Mouse (Mus musculus): ENCODE results near the gene Fam193b.

The Fam193b gene

GRCm38 (mm10) chr13:55527834-55528772, 42.8 kb downstream of the Fam193b start:
- in situ Hi-C loops (cut with MseI, MboI), result no loop called here

DNA sequence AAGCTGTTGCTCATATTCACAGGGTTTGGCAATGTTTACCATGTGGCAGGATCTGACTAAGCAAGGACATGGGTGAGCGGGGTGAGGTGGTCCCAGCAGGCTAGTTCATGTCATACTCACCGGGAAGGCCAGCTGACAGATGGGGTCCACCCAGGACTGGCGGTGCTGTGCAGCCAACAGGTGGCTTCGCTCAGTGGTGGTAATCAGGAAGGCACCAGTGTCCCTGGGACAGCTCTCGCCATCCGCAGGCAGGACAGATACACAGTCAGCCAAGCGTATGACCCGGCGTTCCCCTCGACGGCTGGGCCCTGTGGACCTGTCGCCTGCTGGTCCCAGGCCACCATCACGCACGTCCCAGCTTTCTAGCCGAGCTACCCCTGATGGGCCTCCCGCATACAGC, 43.7 kb downstream of the Fam193b start:
- in situ Hi-C loops (cut with MseI, MboI), result no loop called here

DNA sequence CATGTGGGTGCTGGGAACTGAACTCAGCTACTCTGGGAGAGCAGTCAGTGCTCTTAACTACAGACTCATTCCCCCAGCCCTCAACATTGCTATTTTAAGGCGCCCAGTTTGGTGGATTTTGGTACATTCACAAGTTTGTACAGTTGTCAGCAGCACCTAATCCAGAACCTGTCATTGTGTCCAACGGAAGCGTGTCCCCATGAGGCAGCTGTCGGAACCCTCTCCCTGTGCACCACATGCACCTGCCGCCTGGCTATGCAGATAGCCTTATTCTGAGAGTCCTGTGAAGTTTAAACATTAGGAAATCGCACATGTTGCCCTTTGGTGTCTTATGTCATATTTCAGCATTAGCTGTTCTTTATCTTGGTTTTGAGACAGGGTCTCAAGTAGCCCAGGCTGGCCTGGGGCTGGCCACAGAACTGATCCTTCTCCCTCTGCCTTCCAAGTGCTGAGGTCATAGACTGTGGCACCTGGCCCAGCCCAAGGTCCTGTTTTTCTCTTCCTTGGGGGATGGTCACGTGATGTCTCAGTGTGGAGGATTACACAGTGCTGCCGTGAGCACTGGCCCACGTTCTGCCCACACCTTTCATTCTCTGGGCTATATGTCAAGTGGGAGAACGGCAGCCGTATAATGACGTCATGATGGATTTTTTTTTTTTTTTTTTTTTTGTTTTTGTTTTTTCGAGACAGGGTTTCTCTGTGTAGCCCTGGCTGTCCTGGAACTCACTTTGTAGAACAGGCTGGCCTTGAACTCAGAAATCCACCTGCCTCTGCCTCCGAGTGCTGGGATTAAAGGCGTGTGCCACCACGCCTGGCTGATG, 45.0 kb downstream of the Fam193b start:
- in situ Hi-C loops (cut with MseI, MboI), result no loop called here

DNA sequence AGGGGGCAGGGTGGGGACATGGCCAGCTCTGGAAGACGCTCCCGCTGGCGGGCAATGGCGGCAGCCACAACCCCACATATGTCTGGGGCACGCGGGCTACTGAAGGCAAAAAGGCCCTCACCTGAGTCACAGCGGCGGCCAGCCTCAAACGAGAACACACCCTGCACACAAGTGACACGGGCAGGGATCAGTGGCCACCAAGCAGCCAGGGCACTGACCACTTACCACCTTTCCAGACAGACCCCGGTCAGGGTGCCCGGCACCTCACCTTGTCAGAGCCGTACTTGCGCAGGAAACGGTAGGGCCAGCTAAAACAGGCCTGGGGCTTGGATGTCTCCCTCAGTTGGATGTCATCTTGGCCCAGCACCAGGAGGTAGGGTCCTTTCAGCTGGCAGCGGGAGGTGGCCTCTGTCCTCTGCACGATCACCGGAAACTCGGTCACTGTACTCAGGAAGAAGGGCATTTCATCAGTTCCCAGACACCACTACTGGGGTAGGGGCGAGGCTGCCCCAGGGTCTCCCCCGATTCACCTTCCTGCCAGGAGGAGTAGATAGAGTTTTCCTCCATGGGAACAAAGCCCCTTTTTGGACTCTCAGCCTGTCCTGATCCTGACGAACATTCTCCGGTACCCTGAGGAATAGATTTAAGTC, 46.8 kb downstream of the Fam193b start:
- in situ Hi-C loops (cut with MseI, MboI), result loop anchor here in 1 of 2 experiments (5.0 kb wide), 1 partner anchor 47 kb away; no protein-coding TSS in a partner anchor

DNA sequence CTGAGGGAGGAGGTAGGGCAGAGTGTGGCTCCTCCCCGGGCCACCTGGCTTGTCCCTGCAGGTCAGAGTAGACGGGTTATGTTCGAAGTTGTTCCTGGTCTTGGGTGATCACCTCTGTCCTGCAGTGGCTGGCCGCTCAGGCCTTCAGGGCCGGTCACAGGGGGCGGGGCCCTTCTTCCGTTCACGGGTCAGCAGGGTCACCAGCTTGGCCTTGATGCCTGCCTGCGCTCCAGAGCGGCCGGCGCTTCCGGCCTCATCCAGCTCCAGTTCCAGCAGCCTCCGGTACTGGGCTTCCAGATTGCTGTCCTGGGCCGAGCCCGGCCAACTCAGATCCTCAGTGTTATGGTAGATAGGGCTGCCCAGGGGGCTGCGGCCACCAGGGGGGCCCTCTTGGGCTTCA, 47.6 kb downstream of the Fam193b start:
- in situ Hi-C loops (cut with MseI, MboI), result loop anchor here in 1 of 2 experiments (5.0 kb wide), 1 partner anchor 46 kb away; no protein-coding TSS in a partner anchor

GRCm38 (mm10) chr13:55522730-55523129, 48.2 kb downstream of the Fam193b start:
- in situ Hi-C loops (cut with MseI, MboI), result loop anchor here in 1 of 2 experiments (5.0 kb wide), 1 partner anchor 45 kb away; no protein-coding TSS in a partner anchor

- in situ Hi-C loops (cut with MseI, MboI), result loop anchor here (5.0 kb wide), 1 partner anchor 42 kb away; no protein-coding TSS in a partner anchor
Observed at GRCm38 (mm10) chr13:55519606-55520005, 51.3 kb downstream of the Fam193b start.

- in situ Hi-C loops (cut with MseI, MboI), result loop anchor here in 1 of 2 experiments (5.0 kb wide), 1 partner anchor 40 kb away; no protein-coding TSS in a partner anchor
Observed at GRCm38 (mm10) chr13:55516955-55517354, 54.0 kb downstream of the Fam193b start.

DNA sequence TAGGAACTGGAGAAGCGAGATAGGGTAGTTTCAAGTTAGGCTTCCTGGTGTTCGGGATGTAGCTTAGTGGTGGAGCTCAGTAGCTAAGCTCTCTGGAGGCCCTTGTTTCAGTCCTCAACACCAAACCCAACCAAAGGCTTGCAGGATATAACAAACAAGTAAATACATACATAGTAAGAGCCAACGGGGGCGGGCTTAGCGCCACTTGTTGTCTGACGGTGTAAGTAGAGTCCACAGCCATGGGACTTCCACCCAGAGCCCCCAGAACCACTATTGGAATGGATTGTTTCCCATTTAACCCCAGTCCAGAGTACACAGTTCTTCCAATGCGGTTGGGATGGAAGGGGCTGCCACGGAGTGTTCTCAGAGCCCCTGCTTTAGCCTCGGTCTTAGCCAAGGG, 57.1 kb downstream of the Fam193b start:
- in situ Hi-C loops (cut with MseI, MboI), result no loop called here

GRCm38 (mm10) chr13:55513111-55513748, 57.7 kb downstream of the Fam193b start, which contains the start of gene Pdlim7:
Pdlim7 (minus strand) TSS chr13:55513676.
- in situ Hi-C loops (cut with MseI, MboI), result no loop called here

DNA sequence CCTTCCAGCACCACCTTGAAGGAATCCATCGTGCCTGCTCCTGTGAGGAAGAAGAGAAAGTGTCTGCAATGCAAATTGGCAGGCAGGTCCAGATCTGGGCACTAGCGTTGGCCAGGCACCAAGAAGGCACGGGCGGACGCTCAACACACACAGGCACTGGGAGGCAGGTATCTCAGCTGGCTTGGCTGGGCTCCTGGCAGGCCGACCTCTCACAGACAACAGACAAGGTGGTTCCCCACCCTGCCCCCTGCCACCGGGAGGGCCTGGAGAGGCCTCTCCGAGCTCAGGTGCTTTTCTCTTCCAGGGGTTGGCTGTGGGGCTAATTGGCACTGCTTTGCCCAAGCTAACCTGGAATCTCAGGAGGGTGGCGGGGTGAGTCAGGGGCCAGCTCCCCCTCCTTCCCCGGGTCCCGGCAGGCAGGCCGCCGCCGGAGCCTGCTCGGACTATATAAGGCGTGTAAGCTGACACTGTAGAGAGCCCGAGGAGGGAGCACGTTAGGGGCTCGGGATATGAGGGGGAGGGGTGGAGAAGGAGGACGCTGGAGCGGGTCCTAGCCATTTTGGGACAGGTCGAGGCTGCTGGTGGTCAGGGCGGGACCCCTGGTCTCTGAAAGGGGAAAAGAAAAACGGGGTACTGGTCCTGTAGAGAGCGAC, 58.4 kb downstream of the Fam193b start:
- in situ Hi-C loops (cut with MseI, MboI), result no loop called here

DNA sequence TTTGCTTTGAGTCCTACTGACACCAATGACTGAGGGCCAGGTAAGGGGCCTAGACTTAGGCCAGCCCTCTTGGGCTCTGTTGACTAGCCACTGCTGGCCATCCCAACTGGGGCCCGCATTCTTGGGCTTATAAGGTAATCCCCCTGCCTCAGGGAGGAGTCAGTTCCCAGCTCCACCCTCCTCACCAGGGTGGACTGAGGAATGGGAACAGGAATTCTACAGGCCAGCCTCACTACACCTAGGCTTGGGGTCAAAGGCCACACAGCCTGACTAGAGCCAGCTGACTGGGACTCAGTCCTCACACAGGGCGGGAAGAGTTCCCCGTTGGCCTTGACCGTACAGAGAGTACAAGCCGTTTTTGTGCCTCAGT, 59.4 kb downstream of the Fam193b start:
- in situ Hi-C loops (cut with MseI, MboI), result no loop called here

GRCm38 (mm10) chr13:55510668-55511491, 60.0 kb downstream of the Fam193b start:
- in situ Hi-C loops (cut with MseI, MboI), result no loop called here

DNA sequence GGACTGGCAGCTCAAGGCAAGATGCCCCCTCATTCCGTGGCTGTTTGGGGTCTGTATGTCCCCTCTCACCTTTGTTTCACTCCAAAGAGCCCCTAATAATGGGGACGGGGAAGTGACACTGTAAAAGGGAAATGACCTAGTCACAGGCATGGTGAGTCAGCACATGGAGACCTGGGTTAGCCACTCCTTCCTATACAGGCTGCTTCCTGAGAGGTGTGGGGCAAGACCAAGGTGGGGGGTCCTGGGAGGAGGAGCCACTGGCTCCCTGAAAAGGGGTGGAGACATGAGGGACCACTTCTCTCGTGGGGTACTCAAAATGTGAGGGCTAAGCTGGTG, 60.6 kb downstream of the Fam193b start:
- in situ Hi-C loops (cut with MseI, MboI), result no loop called here

- in situ Hi-C loops (cut with MseI, MboI), result no loop called here
Observed at GRCm38 (mm10) chr13:55508531-55508930, 62.4 kb downstream of the Fam193b start.

- in situ Hi-C loops (cut with MseI, MboI), result no loop called here
Observed at GRCm38 (mm10) chr13:55507877-55508276, 63.0 kb downstream of the Fam193b start.

DNA sequence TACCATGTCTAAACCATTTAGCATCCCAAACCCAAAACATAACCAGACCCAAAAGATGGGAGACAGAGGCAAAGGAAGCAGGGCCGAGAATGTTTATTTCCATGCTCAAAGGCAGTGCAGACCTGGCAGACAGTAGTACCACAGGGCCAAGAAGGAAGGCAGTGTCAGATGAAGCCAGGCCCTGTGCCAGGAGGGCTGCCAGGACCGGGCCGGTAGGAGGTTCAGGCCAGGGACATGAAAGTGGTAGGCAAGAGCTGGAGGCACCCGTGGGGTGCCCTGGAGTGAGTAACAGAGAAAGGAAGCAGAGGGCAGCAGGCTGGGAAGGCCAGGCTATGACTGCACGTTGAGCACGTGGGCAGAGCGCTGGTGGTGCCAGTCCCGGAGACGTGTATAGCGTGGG, 64.2 kb downstream of the Fam193b start:
- in situ Hi-C loops (cut with MseI, MboI), result no loop called here

DNA sequence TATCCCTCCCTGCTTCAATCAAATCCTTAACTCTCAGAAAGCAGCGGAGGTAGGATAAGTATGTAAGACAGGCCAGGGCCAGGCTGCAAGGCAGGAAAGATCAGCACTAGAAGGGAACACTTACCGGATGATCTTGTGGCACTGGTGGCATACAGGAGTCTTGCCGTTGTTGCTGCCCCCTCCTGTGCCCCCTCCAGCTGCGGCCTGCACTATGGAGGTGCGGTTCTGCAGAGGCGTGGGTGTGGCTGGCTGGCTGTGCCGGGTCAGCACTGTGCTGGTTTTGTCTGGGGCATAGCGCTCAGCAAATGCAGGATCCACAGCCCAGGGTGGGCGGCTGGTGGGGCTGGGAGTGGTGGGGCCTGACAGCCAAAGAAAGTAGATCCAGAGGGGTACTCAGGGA, 65.1 kb downstream of the Fam193b start:
- in situ Hi-C loops (cut with MseI, MboI), result no loop called here

DNA sequence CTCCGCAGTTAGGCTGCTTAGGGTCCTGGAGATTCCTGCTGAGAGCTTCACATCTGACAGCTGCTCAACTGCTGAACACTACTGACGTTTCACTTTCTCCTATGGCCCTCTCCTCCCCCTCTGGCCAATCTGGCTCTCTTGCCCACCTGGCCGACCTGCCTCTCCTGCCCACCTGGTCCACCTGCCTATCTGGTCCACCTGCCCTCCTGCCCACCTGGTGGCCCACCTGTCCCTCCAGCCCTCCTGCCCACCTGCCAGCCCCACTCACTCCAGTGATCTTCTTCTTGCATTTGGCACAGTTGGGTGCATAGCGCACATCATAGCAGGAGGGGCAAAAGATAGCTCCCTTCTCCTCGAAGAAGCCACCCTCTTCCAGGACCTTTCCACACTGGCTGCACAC, 66.5 kb downstream of the Fam193b start:
- in situ Hi-C loops (cut with MseI, MboI), result no loop called here

DNA sequence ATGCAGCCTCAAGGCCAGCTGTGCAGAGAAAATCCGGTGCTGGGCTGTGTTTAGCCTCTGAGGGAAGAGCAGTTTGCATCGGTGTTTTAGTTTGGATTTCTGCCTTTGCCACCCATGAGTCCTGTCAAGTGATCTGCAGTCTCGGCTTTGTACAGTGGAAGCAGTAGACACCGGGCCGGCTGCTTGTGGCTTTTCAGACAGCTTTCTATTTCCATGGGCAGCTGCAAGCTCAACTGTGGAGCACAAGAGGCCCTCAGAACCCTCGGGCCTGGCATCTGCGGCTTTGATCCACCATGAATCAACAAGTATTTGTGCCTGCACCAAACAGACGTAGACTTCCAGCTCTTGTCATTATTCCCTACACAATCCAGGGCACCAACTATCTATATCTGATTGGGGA, 68.5 kb downstream of the Fam193b start:
- in situ Hi-C loops (cut with MseI, MboI), result no loop called here
